Mouse (Mus musculus) regulatory T cell (primary cell): Measurements from ENCODE around the gene Taco1.
"Not testable (repeated sequence)": the region's sequence is repeated elsewhere in the genome, so short reads cannot be mapped to it uniquely, and the experiment has no call there.

Experiments used
- in situ Hi-C: fragments of 300-600 bp; cut with MboI, MseI; formaldehyde crosslinking; loops from one replicate; pipeline ENCODE4 v1.15.1; 2025; ENCODE audit warnings: high pct_unique_total_duplicates

The Taco1 gene

GRCm38 (mm10) chr11:106061311-106061710, 4.5 kb upstream of the Taco1 start:
- in situ Hi-C loops, result no loop called here

DNA sequence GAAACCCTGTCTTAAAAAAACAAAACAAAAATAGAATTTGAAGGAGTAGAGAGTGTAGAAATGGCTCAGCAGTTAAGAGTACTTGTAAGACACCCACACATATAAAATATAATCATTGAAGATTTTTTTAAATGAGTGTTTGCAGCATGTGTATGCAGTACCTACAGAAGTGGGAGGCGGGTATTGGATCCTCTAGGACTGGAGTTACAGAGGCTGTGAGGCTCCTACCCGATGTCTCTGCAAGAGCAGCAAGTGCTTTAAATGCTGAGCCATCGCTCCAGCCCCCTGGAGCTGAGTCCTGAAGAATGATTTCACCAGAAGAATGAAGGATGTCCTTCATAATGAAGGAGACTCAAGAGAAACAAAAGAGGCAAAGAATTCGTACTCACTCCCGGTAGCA, 2.1 kb upstream of the Taco1 start:
- in situ Hi-C loops, result no loop called here

- in situ Hi-C loops, result no loop called here
These were observed 563 bp upstream of the Taco1 start for GRCm38 (mm10) chr11:106065073-106065922.

GRCm38 (mm10) chr11:106066616-106067015, 755 bp downstream of the Taco1 start:
- in situ Hi-C loops, result not testable (repeated sequence)

DNA sequence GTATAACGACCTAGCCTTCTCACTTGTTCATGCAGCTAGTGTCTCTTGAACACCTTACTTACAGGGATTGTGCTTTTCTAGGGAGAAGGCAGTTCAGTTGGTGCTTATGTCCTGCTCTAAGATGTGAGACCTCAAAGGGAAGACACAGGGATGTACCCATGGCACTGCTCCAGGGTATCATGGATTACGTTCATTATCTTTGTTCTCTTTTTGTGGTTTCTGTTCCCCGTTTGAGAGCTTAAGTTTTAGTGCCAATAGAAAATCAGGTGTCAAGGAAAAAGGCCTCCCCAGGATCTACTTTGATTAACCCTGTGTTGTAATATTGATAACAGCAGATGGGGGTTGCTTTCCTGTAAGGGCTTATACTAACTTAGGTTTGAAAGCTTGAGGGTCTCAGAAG, 7.9 kb downstream of the Taco1 start:
- in situ Hi-C loops, result loop anchor here (5.0 kb wide), 1 partner anchor 36 kb away; the partner anchor contains the start of gene Dcaf7

- in situ Hi-C loops, result no loop called here
These were observed 10.5 kb downstream of the Taco1 start for GRCm38 (mm10) chr11:106076321-106076720.

DNA sequence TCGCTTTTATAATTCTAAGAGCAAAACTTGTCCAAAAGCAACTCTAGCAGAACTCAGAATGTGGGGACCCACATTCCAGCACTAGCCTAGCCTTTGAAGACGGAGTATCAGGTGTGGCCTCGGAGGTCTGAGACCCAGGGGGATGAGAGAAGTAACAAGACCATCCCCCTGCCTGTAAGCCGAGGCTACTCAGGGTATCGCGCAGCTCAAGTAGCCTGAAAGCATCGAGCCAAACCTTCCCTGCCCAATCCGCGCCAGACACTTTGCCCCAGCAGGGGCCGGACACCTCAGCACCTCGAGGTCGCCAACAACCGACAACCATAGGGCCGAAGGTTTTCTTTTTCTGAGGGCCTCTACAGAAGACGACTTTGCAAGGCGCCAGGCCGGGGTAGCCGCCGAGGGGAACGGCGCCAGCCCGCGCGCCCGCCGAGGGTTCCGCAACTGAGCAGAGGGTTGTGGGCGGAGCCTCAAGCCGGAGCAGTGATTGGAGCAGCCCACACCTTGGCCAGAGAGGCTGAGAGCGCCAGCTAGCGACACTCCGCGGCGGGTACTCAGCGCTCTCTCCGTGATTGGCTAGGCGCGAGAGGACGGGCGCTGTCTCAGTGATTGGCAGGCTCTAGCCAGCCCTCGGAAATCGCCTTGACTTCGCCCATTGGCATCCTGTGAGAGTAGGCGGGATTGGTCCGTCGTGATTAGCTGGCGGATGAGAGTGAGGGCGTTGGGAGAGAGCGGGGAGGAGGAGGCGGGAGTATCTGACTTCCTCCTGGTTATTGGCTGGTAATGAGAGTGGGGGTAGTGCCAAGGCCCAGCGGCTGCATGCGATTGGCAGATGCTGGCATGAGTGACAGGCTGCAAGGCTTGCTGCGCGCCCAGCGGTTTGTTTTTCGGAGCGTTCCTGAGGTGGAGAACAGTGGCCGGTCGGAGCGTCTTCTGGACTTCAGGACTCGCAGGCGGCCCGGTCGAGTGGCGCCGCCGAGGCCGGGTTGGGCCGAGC, 18.1 kb downstream of the Taco1 start, which contains the start of gene Map3k3:
Gene Map3k3, plus strand, starts transcription at position 906 of the 994 bp plus-strand sequence.
- in situ Hi-C loops, result no loop called here

GRCm38 (mm10) chr11:106084911-106085561, 19.2 kb downstream of the Taco1 start:
- in situ Hi-C loops, result no loop called here

GRCm38 (mm10) chr11:106098223-106098622, 32.4 kb downstream of the Taco1 start:
- in situ Hi-C loops, result no loop called here

GRCm38 (mm10) chr11:106102866-106103265, 37.0 kb downstream of the Taco1 start:
- in situ Hi-C loops, result no loop called here

DNA sequence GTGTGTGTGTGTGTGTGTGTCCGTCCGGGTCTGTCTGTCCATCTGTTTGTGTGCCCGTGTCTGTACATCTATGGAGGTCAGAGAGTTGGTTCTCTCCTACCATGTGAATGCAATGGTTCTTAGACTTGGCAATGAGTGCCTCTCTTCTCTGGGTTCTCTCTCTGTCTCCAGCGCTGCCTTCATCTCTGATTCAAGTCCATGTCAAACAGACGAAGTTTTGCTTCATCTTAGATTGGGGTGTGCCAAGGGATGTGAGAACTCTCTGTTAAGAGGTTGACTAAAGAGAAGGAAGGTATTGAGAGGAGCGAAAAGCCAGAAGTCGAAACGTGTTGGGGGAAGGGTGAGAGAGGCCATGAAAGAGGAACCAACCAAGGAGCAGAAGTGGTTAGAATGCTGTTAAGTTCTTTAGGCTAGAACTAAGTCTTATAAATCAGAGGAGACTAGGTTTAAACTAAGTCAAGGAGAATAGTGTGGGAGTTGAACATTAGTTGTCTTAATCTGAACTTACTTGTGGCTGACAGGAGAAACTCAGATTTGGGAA, 40.3 kb downstream of the Taco1 start:
- in situ Hi-C loops, result no loop called here

- in situ Hi-C loops, result no loop called here
These were observed 45.8 kb downstream of the Taco1 start for GRCm38 (mm10) chr11:106111688-106112087.

DNA sequence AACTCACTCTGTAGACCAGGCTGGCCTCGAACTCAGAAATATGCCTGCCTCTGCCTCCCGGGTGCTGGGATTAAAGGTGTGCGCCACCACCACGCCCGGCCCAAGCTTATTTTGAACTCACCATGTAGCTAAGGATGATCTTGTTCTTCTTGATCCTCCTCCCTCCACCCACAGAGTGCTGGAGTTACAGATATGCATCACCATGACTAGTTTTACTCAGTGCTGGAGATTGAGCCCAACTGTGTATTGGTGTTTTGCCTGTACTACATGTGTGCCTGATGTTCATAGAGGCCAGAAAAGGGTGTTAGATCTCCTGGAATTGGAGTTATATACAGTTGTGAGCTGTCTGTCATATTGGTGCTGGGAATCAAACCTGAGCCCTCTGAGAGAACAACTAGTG, 56.4 kb downstream of the Taco1 start:
- in situ Hi-C loops, result no loop called here

DNA sequence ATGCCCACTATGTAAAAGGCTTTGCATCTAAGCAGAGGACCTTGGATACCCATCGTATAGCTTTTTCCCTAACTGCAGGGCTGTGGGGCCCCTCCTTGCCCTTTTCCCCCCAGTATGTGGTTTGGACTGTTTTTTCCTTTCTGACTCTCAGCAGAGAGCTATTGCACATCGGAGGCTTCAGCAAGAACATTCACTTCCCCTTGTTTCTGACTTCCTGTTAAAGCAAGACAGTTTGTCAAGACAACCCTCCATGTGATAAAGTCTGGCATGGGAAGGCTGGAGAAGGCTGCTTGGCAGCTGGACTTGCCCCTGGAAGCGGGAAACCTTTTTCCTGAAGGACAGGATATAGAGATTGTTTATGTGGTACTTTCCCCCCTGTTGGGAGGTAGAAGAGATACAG, 56.9 kb downstream of the Taco1 start:
- in situ Hi-C loops, result no loop called here
